Mouse (Mus musculus) thymus, adult 2 months (tissue): Measurements from ENCODE around the gene Sf3a3.

Experiments
- CTCF ChIP-seq: fragments of 200-500 bp; IDR thresholded peaks from 2 replicates; pipeline ENCODE4 v1.5.1; 2012; ENCODE audit warnings: mild to moderate bottlenecking, control low read depth, low read length, moderate library complexity, borderline replicate concordance; ENCODE audit not compliant: control insufficient read depth, poor library complexity, insufficient read depth; ENCODE audit errors: extremely low read depth
- POLR2A ChIP-seq: fragments of 200-500 bp; IDR thresholded peaks from 2 replicates; pipeline ENCODE4 v1.6.1; 2012; ENCODE audit warnings: mild to moderate bottlenecking, low read length, control low read depth, moderate library complexity; ENCODE audit not compliant: control insufficient read depth, poor library complexity, insufficient read depth; ENCODE audit errors: extremely low read depth

GRCm38 (mm10) chr4:124741376-124742343, 27.1 kb downstream of the Sf3a3 start, which contains the start of gene Inpp5b:
- TF ChIP-seq CTCF = peak; percentile 44; the same call in 1 of the 2 replicates
- 0 out of 2 replicates have a peak, but pooled peaks have one; percentile 8 for TF ChIP-seq POLR2A
